Mouse (Mus musculus): ENCODE data around the gene Cnnm4. TPM values are rescaled to one million over a fixed set of nuclear protein-coding genes. Genes with fewer than 3 reads are reported as not detected.

Gene Cnnm4
- polyA plus RNA-seq (2015; fragmentation: Illumina TruSeq; extraction: RNeasy Lipid Tissue Mini Kit (QIAGEN cat#74804); ENCODE audit: low read depth, low replicate concordance), result 5.3 TPM

DNA sequence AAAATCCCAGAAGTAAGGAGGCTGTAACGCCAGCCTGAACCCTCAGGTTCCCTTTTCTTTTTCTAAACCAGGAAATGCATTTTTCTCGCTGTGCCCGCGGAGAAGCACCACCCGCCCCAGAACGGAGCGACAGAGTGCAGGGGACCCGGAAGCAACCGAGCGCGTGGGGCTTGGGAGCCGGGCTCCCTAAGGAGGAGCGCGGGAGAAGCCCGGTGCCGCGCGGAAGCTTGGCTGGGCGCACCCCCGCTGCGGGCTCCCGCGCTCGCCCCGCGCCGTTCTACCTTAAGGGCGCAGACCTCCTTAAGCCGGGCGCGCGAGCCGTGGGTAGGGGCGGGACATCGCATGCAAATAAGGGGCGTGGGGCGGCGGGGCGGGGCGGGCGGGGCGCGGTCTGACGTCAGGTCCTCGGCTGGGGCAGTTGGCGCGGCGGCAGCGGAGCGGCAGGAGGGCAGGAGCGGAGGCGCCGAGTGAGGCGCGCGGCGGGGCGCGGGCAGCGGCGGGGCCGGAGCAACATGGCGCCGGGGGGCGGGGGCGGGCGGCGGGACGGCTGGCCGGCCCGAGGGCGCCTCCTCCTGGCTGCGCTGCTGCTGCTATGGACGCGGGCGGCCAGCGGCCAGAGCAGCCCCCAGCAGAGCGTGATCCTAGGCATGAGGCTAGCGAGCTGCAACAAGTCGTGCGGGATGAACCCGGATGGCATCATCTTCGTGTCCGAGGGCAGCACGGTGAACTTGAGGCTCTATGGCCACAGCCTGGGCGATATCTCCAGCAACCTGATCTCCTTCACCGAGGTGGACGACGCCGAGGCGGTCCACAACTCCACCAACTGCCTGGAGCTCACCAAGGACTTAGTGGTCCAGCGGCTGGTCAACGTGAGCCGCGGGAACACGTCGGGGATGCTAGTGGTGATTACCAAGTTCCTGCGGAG lies at the start of gene Cnnm4:
Gene Cnnm4, plus strand, starts transcription at position 440 of the 925 bp plus-strand sequence.

GRCm38 (mm10) chr1:36444471-36445464 lies 26.7 kb upstream of the Cnnm4 start, which contains the start of gene Lman2l:
Lman2l (minus strand) TSS chr1:36445271.

DNA sequence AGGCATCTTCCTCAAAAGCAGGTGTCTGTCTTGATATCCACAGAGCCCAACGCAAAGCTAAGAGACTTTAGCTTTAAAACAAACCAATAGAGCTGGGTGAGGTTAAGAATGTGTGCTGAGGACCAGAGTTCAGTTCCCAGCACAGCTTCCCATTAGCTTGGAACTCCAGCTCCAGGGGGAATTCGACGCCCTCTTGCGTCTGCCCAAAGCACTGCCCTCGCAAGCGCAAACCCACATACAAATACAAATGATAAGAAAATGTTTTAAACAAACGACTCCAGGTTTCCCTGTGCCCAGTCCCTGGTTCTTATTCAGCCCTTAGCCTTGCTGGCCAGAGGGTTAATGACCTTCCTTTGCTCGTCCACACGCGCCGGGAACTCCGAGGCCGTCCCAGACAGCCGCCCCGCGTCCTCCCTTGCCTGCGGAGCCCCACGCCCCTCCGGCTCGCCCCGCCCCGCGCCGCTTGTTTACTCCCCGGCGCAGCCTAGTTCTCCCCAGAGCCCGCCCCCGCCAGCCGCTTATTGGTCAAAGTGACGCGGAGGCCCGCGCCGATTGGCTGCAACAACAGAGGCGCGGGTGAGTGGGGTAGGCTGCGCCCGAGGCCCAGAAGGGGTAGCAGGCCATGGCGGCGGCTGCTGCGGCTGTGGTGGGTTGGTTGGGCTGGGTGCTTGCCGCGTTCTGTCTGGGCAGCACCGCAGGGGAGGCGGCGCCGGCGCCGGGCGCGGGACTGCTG lies 40.0 kb downstream of the Cnnm4 start, which contains the start of gene Cnnm3:
Gene Cnnm3, plus strand, starts transcription at position 579 of the 733 bp plus-strand sequence.

GRCm38 (mm10) chr1:36536783-36537182 lies 65.4 kb downstream of the Cnnm4 start, which contains the start of gene Ankrd23:
Ankrd23 (minus strand) TSS chr1:36536883.

DNA sequence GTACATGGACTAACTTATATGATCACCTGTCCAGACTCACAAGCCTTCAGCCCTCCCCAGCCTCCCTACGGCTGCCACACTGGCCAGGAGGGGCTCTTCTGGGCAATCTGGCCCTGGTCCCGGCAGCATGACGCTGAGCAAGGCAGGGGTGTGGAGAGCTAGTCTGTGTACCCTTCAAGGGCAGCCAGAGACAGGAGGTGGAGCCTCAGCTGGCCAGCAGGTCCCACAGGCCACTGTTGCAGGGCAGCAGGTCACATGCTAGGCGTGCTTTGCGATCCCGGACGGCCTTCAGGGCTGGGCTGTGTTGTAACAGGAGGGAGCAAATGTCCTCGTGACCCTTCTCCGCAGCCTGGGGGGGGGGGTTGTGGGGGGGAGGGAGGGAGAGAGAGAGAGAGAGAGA lies 67.8 kb downstream of the Cnnm4 start, which contains the start of gene Gm42417:
Gene Gm42417, minus strand, starts transcription at position 244 of the 400 bp plus-strand sequence.

DNA sequence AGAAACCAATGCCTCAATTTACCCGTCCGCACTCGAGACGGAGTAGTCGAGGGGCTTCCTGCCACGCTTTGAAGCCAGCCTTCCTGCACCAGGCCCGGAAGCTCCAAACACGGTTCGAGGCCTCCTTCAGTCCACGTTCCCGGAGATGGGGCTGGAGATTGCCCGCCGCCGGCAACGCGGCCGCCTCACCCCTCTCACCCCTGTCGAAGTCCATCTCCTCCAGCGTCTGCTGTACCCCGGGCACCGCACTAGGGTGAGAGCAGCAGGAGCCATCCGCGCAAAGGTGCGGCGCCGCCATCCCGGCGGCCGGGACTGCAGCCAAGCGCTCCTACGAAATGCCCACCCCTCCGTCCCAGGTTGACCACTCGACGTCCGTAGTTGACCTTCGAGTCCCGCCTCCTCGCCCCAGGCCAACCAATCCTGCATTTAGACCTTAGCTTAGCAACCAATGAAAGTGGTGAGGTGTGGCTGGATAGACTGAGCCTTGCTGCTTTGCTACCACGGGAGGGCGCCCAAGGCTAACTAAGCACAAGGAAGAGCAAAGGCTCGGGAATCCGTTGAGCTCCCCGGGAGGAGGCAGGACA lies 75.6 kb downstream of the Cnnm4 start, which contains the start of gene Ankrd39:
Gene Ankrd39, minus strand, starts transcription at position 558 of the 584 bp plus-strand sequence.

Other genes starting within 250 kb of the Cnnm4 start
- 19.8 TPM for gene Uggt1, start 226.9 kb upstream of the Cnnm4 start, polyA plus RNA-seq (2015; fragmentation: Illumina TruSeq; extraction: RNeasy Lipid Tissue Mini Kit (QIAGEN cat#74804); ENCODE audit: low read depth, low replicate concordance)
- gene Neurl3, start 196.9 kb upstream of the Cnnm4 start, polyA plus RNA-seq (2015; fragmentation: Illumina TruSeq; extraction: RNeasy Lipid Tissue Mini Kit (QIAGEN cat#74804); ENCODE audit: low read depth, low replicate concordance), result 1.5 TPM
- 10.4 TPM for gene Arid5a, start 163.9 kb upstream of the Cnnm4 start, polyA plus RNA-seq (2015; fragmentation: Illumina TruSeq; extraction: RNeasy Lipid Tissue Mini Kit (QIAGEN cat#74804); ENCODE audit: low read depth, low replicate concordance)
- gene Kansl3, start 102.4 kb upstream of the Cnnm4 start, polyA plus RNA-seq (2015; fragmentation: Illumina TruSeq; extraction: RNeasy Lipid Tissue Mini Kit (QIAGEN cat#74804); ENCODE audit: low read depth, low replicate concordance), result 52.7 TPM
- gene Fer1l5, start 99.3 kb upstream of the Cnnm4 start, polyA plus RNA-seq (2015; fragmentation: Illumina TruSeq; extraction: RNeasy Lipid Tissue Mini Kit (QIAGEN cat#74804); ENCODE audit: low read depth, low replicate concordance), result not detected
- 31.0 TPM for gene Lman2l, start 26.3 kb upstream of the Cnnm4 start, polyA plus RNA-seq (2015; fragmentation: Illumina TruSeq; extraction: RNeasy Lipid Tissue Mini Kit (QIAGEN cat#74804); ENCODE audit: low read depth, low replicate concordance)
- gene Cnnm3, start 40.2 kb downstream of the Cnnm4 start, polyA plus RNA-seq (2015; fragmentation: Illumina TruSeq; extraction: RNeasy Lipid Tissue Mini Kit (QIAGEN cat#74804); ENCODE audit: low read depth, low replicate concordance), result 14.0 TPM
- 6.4 TPM for gene Ankrd23, start 65.3 kb downstream of the Cnnm4 start, polyA plus RNA-seq (2015; fragmentation: Illumina TruSeq; extraction: RNeasy Lipid Tissue Mini Kit (QIAGEN cat#74804); ENCODE audit: low read depth, low replicate concordance)
- not detected for gene Gm42417, start 67.8 kb downstream of the Cnnm4 start, polyA plus RNA-seq (2015; fragmentation: Illumina TruSeq; extraction: RNeasy Lipid Tissue Mini Kit (QIAGEN cat#74804); ENCODE audit: low read depth, low replicate concordance)
- gene Ankrd39, start 75.8 kb downstream of the Cnnm4 start, polyA plus RNA-seq (2015; fragmentation: Illumina TruSeq; extraction: RNeasy Lipid Tissue Mini Kit (QIAGEN cat#74804); ENCODE audit: low read depth, low replicate concordance), result 12.0 TPM
- gene Sema4c, start 86.7 kb downstream of the Cnnm4 start, polyA plus RNA-seq (2015; fragmentation: Illumina TruSeq; extraction: RNeasy Lipid Tissue Mini Kit (QIAGEN cat#74804); ENCODE audit: low read depth, low replicate concordance), result 8.6 TPM
- gene Fam178b, start 211.6 kb downstream of the Cnnm4 start, polyA plus RNA-seq (2015; fragmentation: Illumina TruSeq; extraction: RNeasy Lipid Tissue Mini Kit (QIAGEN cat#74804); ENCODE audit: low read depth, low replicate concordance), result 1.7 TPM
- gene Cox5b, start 219.8 kb downstream of the Cnnm4 start, polyA plus RNA-seq (2015; fragmentation: Illumina TruSeq; extraction: RNeasy Lipid Tissue Mini Kit (QIAGEN cat#74804); ENCODE audit: low read depth, low replicate concordance), result 1,011 TPM
- gene 4933424G06Rik, start 238.5 kb downstream of the Cnnm4 start, polyA plus RNA-seq (2015; fragmentation: Illumina TruSeq; extraction: RNeasy Lipid Tissue Mini Kit (QIAGEN cat#74804); ENCODE audit: low read depth, low replicate concordance), result not detected
- gene Actr1b, start 242.8 kb downstream of the Cnnm4 start, polyA plus RNA-seq (2015; fragmentation: Illumina TruSeq; extraction: RNeasy Lipid Tissue Mini Kit (QIAGEN cat#74804); ENCODE audit: low read depth, low replicate concordance), result 276 TPM